Mouse (Mus musculus) G1E (cell line): ENCODE data around the gene 1810043G02Rik. TPM values are rescaled to one million over a fixed set of nuclear protein-coding genes. Genes with fewer than 3 reads are reported as not detected.
"Not testable (repeated sequence)": the region's sequence is repeated elsewhere in the genome, so short reads cannot be mapped to it uniquely, and the experiment has no call there.

Source experiments
- ATAC-seq: 2 replicates; pipeline ENCODE4 v1.8.0; 2016; ENCODE audit warnings: mild to moderate bottlenecking; ENCODE audit not compliant: insufficient number of reproducible peaks, poor library complexity, low FRiP score, severe bottlenecking; ENCODE audit errors: extremely low read depth
- DNase-seq: peaks from one replicate; pipeline ENCODE4 v3.0.0; 2012; ENCODE audit warnings: low spot score
- H3K27me3 ChIP-seq: 2 replicates; pipeline ENCODE4 v1.6.1; 2012; ENCODE audit warnings: mild to moderate bottlenecking, low read length, inconsistent platforms; ENCODE audit not compliant: insufficient read depth
- H3K36me3 ChIP-seq: replicated peaks from 2 replicates; pipeline ENCODE3; 2012; ENCODE audit warnings: mild to moderate bottlenecking, inconsistent platforms
- H3K4me1 ChIP-seq: 2 replicates; pipeline ENCODE4 v1.6.1; 2012; ENCODE audit warnings: low read depth, low read length, inconsistent platforms, mixed read lengths; ENCODE audit not compliant: insufficient read depth
- H3K4me3 ChIP-seq: 2 replicates; pipeline ENCODE4 v1.5.1; 2012; ENCODE audit warnings: low read depth, mild to moderate bottlenecking, inconsistent platforms, low read length, moderate library complexity, mixed read lengths
- H3K9me3 ChIP-seq: replicated peaks from 2 replicates; pipeline ENCODE4 v1.6.1; 2012; ENCODE audit warnings: inconsistent platforms
- CTCF ChIP-seq: IDR thresholded peaks from 2 replicates; pipeline ENCODE4 v1.5.1; 2012; ENCODE audit warnings: low read depth, low read length, inconsistent platforms, mixed read lengths
- GATA1 ChIP-seq: IDR thresholded peaks from 2 replicates; pipeline ENCODE4 v1.6.1; 2012; ENCODE audit warnings: borderline replicate concordance, low read length, inconsistent platforms, mixed read lengths
- GATA2 ChIP-seq: IDR thresholded peaks from 2 replicates; pipeline ENCODE4 v1.6.1; 2012; ENCODE audit warnings: low read depth, low read length, inconsistent platforms, borderline replicate concordance
- POLR2AphosphoS5 ChIP-seq: IDR thresholded peaks from 2 replicates; pipeline ENCODE4 v1.6.1; 2012; ENCODE audit warnings: low read depth, low read length, inconsistent platforms; ENCODE audit not compliant: insufficient replicate concordance
- TAL1 ChIP-seq: conservative IDR thresholded peaks from 2 replicates; pipeline ENCODE4 v1.6.1; 2012; ENCODE audit warnings: low read depth, low read length, inconsistent platforms, mixed read lengths
- polyA plus RNA-seq: library from polyadenylated mRNA; stranded (reverse); fragments of >175 nt; gene quantifications from 2 replicates; pipeline ENCODE4 v1.2.3, GENCODE M21; 2012
- total RNA-seq, 2 experiments: library from RNA; stranded (forward) in 1 of 2; stranded (reverse) in 1 of 2; fragments of 200-1000 nt in 1 of 2; fragments of >200 nt in 1 of 2; fragmentation: Nextera tagmentation in 1 of 2; gene quantifications; 2 replicates each; pipeline ENCODE4 v1.2.3; 2014 to 2017

The 1810043G02Rik gene
- total RNA-seq (2014; fragmentation: Nextera tagmentation) (6.9 and 13.6 TPM in 2 replicates), total RNA-seq (2017) (10.1 and 10.9 TPM in 2 replicates), polyA plus RNA-seq (27.1 and 30.3 TPM in 2 replicates)

DNA sequence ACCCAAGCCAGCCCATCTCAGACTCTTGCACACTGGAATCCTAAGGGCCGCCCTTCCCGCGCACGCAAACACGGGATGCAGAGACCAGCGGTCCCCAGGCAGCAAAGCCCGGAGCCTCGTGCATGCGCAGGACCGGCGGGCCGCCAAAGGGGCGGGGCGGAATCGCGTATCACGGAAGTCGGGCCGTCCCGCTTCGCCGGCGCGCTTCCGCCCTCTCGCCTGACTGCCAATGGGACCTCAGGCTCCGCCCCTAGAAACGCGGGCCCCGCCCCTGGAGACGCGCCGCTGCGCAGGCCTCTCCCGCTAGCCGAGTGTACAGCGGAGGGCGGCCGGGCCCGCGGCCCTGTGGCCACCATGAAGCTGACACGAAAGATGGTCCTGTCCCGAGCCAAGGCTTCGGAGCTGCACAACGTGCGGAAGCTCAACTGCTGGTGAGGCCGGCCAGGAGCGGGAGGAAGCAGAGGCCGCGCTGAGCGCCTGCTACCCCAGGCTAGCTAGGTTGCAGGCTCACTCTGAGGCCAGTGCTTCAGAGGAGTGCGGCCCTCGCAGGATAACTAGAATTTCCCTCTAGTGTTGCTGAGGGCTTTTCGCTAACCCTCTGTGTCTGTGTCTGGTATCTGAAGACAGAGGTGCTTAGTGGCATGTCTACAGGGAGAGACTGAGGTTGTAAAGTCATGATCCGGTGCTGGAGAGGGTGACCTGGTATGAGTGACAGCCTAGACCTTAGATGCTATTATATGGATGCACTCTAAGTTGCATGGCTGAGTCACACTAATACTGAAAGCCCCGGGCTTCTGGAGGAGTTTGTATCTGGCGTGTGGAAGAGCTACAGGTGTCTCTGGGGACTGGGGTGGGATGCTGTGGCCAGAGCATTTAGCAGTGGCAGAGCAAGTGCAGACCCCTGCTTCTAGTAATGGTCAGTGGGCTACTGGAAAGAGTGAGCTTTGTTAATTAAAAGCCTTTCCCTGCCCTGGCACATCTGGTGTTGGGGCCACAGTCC lies at the start of gene 1810043G02Rik:
Gene 1810043G02Rik (plus strand): TSS at position 174 of the 1,000 bp plus-strand sequence.
- DNase-seq (peak; percentile 97), ATAC-seq (peak; percentile 88)
- TF ChIP-seq CTCF (no peak), GATA1 (no peak), POLR2AphosphoS5 (no peak), GATA2 (no peak), TAL1 (no peak)
- Histone ChIP-seq H3K27me3 (peaks cover 18% of the 10 kb centered on the region), H3K4me1 (peaks cover 29% of the 10 kb centered on the region), H3K9me3 (no peaks in the 10 kb centered on the region), H3K36me3 (peaks cover 36% of the 10 kb centered on the region), H3K4me3 (peak within 1 kb of the TSS; percentile 83)

DNA sequence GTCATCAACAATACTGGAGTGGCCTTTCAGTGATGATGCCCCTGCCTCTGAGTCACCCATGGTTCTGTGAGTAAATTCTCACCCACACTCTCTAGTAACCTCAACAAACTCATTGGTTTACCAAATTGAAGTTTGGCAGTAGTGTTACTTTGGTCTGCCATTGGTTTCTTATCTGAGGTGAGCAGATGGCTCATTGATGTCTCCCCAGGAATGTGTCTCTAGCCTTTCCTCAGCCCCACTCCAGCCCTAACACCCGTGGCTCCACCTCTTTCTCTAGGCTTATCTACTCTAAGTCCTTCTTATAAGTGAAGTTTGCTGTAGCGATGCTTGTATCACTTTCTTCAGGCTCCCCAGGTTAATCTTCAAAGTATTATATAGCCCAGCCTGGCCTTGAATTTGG lies 38.6 kb upstream of the 1810043G02Rik start:
- H3K4me3 ChIP-seq, result no peak overlapping the region
- no peaks in the 10 kb centered on the region for H3K4me1 ChIP-seq
- no peaks in the 10 kb centered on the region for H3K36me3 ChIP-seq
- no peak for TF ChIP-seq POLR2AphosphoS5
- no peak for TF ChIP-seq GATA1
- TF ChIP-seq TAL1, result no peak
- no peak for TF ChIP-seq GATA2
- no peak for TF ChIP-seq CTCF
- ATAC-seq, result peak; percentile 8; the same call in 1 of the 2 replicates
- no peaks in the 10 kb centered on the region; the same call in 1 of the 2 replicates for H3K27me3 ChIP-seq
- no peak for DNase-seq
- H3K9me3 ChIP-seq, result no peaks in the 10 kb centered on the region

DNA sequence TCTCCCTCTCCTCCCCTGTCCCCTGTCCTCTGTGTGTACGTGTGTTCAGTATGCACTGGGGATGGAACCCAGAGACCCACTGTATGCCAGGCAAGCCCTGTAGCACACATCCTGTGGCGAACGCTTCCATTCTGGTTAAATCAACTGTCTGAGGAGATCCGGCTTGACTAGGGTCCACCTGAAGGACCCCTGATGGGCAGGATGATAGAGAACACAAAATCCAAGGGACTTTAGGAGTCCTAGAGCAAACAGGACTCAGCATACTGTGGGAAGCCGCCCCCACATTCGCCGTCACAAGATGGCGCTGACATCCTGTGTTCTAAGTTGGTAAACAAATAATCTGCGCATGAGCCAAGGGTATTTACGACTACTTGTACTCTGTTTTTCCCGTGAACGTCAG lies 27.9 kb upstream of the 1810043G02Rik start:
- not testable (repeated sequence) for H3K9me3 ChIP-seq, H3K4me3 ChIP-seq, DNase-seq, H3K27me3 ChIP-seq, H3K36me3 ChIP-seq, H3K4me1 ChIP-seq, ATAC-seq

DNA sequence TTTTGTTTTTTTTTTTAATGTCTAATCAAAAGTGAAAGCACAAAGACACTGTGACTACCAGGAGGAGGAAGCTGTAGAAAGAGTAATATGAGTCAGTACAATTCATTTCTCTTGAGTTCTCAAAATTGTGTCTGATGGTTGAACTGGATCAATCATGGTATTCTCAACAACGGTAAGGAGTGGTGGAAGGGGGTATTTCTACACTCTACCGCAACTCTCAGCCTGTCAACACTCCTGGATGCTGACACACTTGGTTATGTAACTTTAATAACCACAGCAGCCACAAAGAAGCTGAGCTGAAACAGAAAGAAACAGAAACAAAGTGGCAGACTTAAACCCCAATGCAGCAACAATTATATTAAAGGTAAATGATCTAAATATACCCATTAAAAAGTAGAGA lies 15.6 kb upstream of the 1810043G02Rik start:
- ATAC-seq (no peak), DNase-seq (no peak)
- Histone ChIP-seq H3K9me3 (no peaks in the 10 kb centered on the region), H3K4me1 (no peaks in the 10 kb centered on the region), H3K36me3 (no peaks in the 10 kb centered on the region), H3K4me3 (no peak overlapping the region), H3K27me3 (peaks cover 13% of the 10 kb centered on the region; the same call in 1 of the 2 replicates)
- no peak for TF ChIP-seq CTCF
- TF ChIP-seq GATA1, result no peak
- no peak for TF ChIP-seq GATA2
- no peak for TF ChIP-seq POLR2AphosphoS5
- no peak for TF ChIP-seq TAL1

DNA sequence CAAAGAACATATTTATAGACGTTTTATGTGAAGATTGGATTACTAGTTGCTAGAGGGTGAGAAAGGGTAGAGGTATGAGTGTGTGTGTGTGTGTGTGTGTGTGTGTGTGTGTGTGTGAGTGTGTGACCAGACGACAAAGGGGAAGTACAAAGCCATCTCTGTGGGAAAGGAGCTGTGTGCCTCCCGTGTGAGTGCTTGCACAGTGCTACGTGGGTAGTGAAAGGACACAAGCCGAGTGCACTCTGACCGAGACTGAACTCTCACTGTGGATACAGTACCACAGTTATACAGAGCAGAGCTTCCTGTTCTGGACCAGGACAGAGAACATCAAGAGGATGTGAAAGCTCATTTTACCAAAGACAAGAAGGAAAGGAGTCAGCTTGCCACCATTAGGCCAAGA lies 14.4 kb upstream of the 1810043G02Rik start:
- Histone ChIP-seq H3K36me3 (no peaks in the 10 kb centered on the region), H3K27me3 (peaks cover 22% of the 10 kb centered on the region), H3K4me3 (no peak overlapping the region), H3K9me3 (no peaks in the 10 kb centered on the region), H3K4me1 (no peaks in the 10 kb centered on the region)
- ATAC-seq (no peak), DNase-seq (no peak)
- TF ChIP-seq POLR2AphosphoS5 (no peak), GATA1 (no peak), CTCF (no peak), TAL1 (no peak), GATA2 (no peak)

DNA sequence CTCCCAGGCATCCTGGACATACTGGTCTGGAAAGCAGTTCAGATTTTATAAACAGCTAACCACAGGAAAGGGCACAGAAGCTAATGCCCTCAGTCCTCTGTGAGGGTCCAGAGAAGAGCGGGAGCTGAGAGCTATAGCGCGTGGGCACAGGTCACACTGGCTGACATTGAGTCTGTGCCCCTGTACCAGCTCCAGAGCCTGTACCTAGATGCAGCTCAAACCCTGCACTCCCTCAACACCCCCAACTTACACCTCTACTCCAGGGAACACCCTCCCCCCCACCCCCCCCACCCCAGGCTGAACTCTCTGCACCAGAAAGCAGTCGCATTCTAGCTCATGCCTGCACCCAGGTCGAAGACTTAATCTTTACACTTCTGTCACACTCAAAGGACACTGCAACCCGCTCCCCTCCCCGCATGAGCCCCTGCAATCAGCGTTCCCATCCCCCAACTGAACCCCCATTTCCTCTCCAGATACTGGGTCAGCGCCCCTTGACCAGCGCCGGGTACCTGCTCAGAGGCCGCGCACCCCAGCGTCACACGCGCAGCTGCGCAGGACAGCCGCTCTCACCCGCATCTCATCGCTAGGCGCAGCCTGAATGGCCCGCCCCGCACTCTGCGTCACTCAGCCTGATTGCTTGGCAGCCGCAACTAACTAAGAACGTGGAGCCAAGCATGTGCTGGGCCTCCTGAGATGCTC lies 8.9 kb upstream of the 1810043G02Rik start:
- Histone ChIP-seq H3K4me3 (no peak overlapping the region; the same call in 1 of the 2 replicates), H3K9me3 (no peaks in the 10 kb centered on the region), H3K36me3 (no peaks in the 10 kb centered on the region), H3K4me1 (peaks cover 5% of the 10 kb centered on the region; the same call in 1 of the 2 replicates), H3K27me3 (peaks cover 35% of the 10 kb centered on the region)
- TF ChIP-seq CTCF (no peak), TAL1 (no peak), POLR2AphosphoS5 (no peak), GATA1 (no peak), GATA2 (no peak)
- DNase-seq, result no peak
- ATAC-seq, result no peak
